Mouse (Mus musculus): ENCODE results near the gene Gamt. TPM values are rescaled to one million over a fixed set of nuclear protein-coding genes. Genes with fewer than 3 reads are reported as not detected.
"Not testable (repeated sequence)": the region's sequence is repeated elsewhere in the genome, so short reads cannot be mapped to it uniquely, and the experiment has no call there.

Gene Gamt
- total RNA-seq, 2 experiments from 2014 or later: 446 to 545 TPM

- no peak for DNase-seq (ENCODE audit: low spot score in 2 of 2)
These were observed 24.5 kb downstream of the Gamt start for GRCm38 (mm10) chr10:80236145-80236825.

GRCm38 (mm10) chr10:80227877-80228775 is 32.7 kb downstream of the Gamt start:
- peak in 1 of 2 experiments; percentile 48 for DNase-seq (ENCODE audit: low spot score in 2 of 2)

GRCm38 (mm10) chr10:80227166-80227539 is 33.7 kb downstream of the Gamt start:
- DNase-seq (ENCODE audit: low spot score in 2 of 2): no peak

GRCm38 (mm10) chr10:80226416-80227165 is 34.2 kb downstream of the Gamt start, which contains the start of gene Mum1:
TSS of gene Mum1 (plus strand) at chr10:80226434.
- peak; percentile 97 to 99 for DNase-seq (ENCODE audit: low spot score in 2 of 2)

- no peak for DNase-seq (ENCODE audit: low spot score in 2 of 2)
These were observed 34.8 kb downstream of the Gamt start for GRCm38 (mm10) chr10:80226071-80226415.

GRCm38 (mm10) chr10:80223137-80223536 is 37.7 kb downstream of the Gamt start:
- not testable (repeated sequence) for DNase-seq (ENCODE audit: low spot score in 2 of 2)

- no peak for DNase-seq (ENCODE audit: low spot score in 2 of 2)
These were observed 40.1 kb downstream of the Gamt start for GRCm38 (mm10) chr10:80220676-80221075.

- DNase-seq (ENCODE audit: low spot score in 2 of 2): no peak
These were observed 45.6 kb downstream of the Gamt start for GRCm38 (mm10) chr10:80215048-80215772.

- DNase-seq (ENCODE audit: low spot score in 2 of 2): not testable (repeated sequence)
These were observed 49.2 kb downstream of the Gamt start for GRCm38 (mm10) chr10:80211547-80212103.

- no peak for DNase-seq (ENCODE audit: low spot score in 2 of 2)
These were observed 51.9 kb downstream of the Gamt start for GRCm38 (mm10) chr10:80208841-80209371.

- no peak for DNase-seq (ENCODE audit: low spot score in 2 of 2)
These were observed 52.6 kb downstream of the Gamt start for GRCm38 (mm10) chr10:80208248-80208647.

Small RNAs within 50 kb of the gene (microRNA-seq; reads per million reads assigned to microRNA genes)
- gene Mir6911: not detected

Other genes with a start within 250 kb of the Gamt start
- gene Arhgap45, start 244.4 kb downstream of the Gamt start, total RNA-seq (2021): 1 to 10 TPM; 4.0 to 4.7 TPM
- gene Polr2e, start 221.2 kb downstream of the Gamt start, total RNA-seq (2021): 10 to 100 TPM; 77.3 to 77.7 TPM
- 100 to 1,000 TPM; 339 to 434 TPM for gene Gpx4, start 213.8 kb downstream of the Gamt start, total RNA-seq (2021)
- gene Sbno2, start 155.4 kb downstream of the Gamt start, total RNA-seq (2021): 10 to 100 TPM; 13.0 to 13.6 TPM
- 100 to 1,000 TPM; 116 to 125 TPM for gene Stk11, start 145.2 kb downstream of the Gamt start, total RNA-seq (2021)
- gene Atp5d, start 122.4 kb downstream of the Gamt start, total RNA-seq (2021): 100 to 1,000 TPM; 522 to 564 TPM
- 1 to 10 TPM; 2.2 to 2.7 TPM for gene Cbarp, start 120.2 kb downstream of the Gamt start, total RNA-seq (2021)
- gene Midn, start 112.7 kb downstream of the Gamt start, total RNA-seq (2021): 10 to 100 TPM; 67.7 to 74.0 TPM
- 100 to 1,000 TPM; 107 to 153 TPM for gene Cirbp, start 95.0 kb downstream of the Gamt start, total RNA-seq (2021)
- 1 to 10 TPM; 3.4 to 3.8 TPM for gene 1600002K03Rik, start 88.1 kb downstream of the Gamt start, total RNA-seq (2021)
- 1 to 10 TPM; 3.5 to 3.7 TPM for gene Efna2, start 81.5 kb downstream of the Gamt start, total RNA-seq (2021)
- gene Mum1, start 34.6 kb downstream of the Gamt start, total RNA-seq (2021): 10 to 100 TPM; 61.3 to 61.5 TPM
- gene Ndufs7, start 11.9 kb downstream of the Gamt start, total RNA-seq (2021): 100 to 1,000 TPM; 327 to 331 TPM
- gene Dazap1, start 474 bp upstream of the Gamt start, total RNA-seq (2021): 100 to 1,000 TPM in 1 of 2 experiments, 10 to 100 TPM in 1; 98.9 to 112 TPM
- 1,000 to 10,000 TPM; 1,165 to 1,300 TPM for gene Rps15, start 31.4 kb upstream of the Gamt start, total RNA-seq (2021)
- 1 to 10 TPM in 1 of 2 experiments, under 1 TPM in 1; 0.73 to 2.1 TPM for gene Apc2, start 35.0 kb upstream of the Gamt start, total RNA-seq (2021)
- 10 to 100 TPM; 16.7 to 17.6 TPM for gene 2310011J03Rik, start 59.5 kb upstream of the Gamt start, total RNA-seq (2021)
- 1 to 10 TPM; 1.0 to 1.5 TPM for gene Pcsk4, start 68.5 kb upstream of the Gamt start, total RNA-seq (2021)
- gene Reep6, start 68.9 kb upstream of the Gamt start, total RNA-seq (2021): 1 to 10 TPM; 2.7 to 4.1 TPM
- gene Adamtsl5, start 87.4 kb upstream of the Gamt start, total RNA-seq (2021): 10 to 100 TPM; 15.5 to 16.5 TPM
- gene Plk5, start 95.4 kb upstream of the Gamt start, total RNA-seq (2021): under 1 TPM in 1 of 2 experiments, not detected in 1; 0.34 TPM
- 10 to 100 TPM; 17.8 to 18.9 TPM for gene Mex3d, start 126.6 kb upstream of the Gamt start, total RNA-seq (2021)
- 100 to 1,000 TPM; 139 to 140 TPM for gene Mbd3, start 138.5 kb upstream of the Gamt start, total RNA-seq (2021)
- 100 to 1,000 TPM; 640 to 657 TPM for gene Uqcr11, start 145.8 kb upstream of the Gamt start, total RNA-seq (2021)
- gene Tcf3, start 172.6 kb upstream of the Gamt start, total RNA-seq (2021): 10 to 100 TPM; 66.4 to 67.5 TPM
- not detected for gene Onecut3, start 233.8 kb upstream of the Gamt start, total RNA-seq (2021)

All from gastrocnemius, postnatal 4 days (tissue).